Mouse (Mus musculus) embryonic facial prominence, embryonic 11.5 days (tissue): Measurements from ENCODE around the gene Epm2a. TPM values are rescaled to one million over a fixed set of nuclear protein-coding genes. Genes with fewer than 3 reads are reported as not detected.
"Not testable (repeated sequence)": the region's sequence is repeated elsewhere in the genome, so short reads cannot be mapped to it uniquely, and the experiment has no call there.

Experiments
- ATAC-seq: fragments of 200-750 bp; cut with Nextera tagmentation; replicated peaks from 2 replicates; pipeline ENCODE4 v1.8.0; 2017; ENCODE audit warnings: low read depth; ENCODE audit not compliant: insufficient number of reproducible peaks, low FRiP score, low TSS enrichment
- DNase-seq: peaks from one replicate; pipeline ENCODE4 v3.0.0-alpha.2; 2015; ENCODE audit warnings: low spot score
- H3K27ac ChIP-seq: fragments of 300-500 bp; sonication (generic); replicated peaks from 2 replicates; pipeline ENCODE4 v1.5.1; 2014; ENCODE audit warnings: mild to moderate bottlenecking, low read depth, low read length, control low read depth
- H3K27me3 ChIP-seq: fragments of 300-500 bp; sonication (generic); 2 replicates; pipeline ENCODE4 v1.6.1; 2014; ENCODE audit warnings: mild to moderate bottlenecking, low read length, moderate library complexity, mixed read lengths; ENCODE audit not compliant: control insufficient read depth, insufficient read depth
- H3K36me3 ChIP-seq: fragments of 300-500 bp; sonication (generic); replicated peaks from 2 replicates; pipeline ENCODE4 v1.6.1; 2014; ENCODE audit warnings: low read depth, mild to moderate bottlenecking, low read length, moderate library complexity, mixed read lengths; ENCODE audit not compliant: control insufficient read depth, insufficient read depth
- H3K4me1 ChIP-seq: fragments of 300-500 bp; sonication (generic); 2 replicates; pipeline ENCODE4 v1.6.1; 2014; ENCODE audit warnings: low read length, mixed read lengths; ENCODE audit not compliant: control insufficient read depth, insufficient read depth
- H3K4me2 ChIP-seq: fragments of 300-500 bp; sonication (generic); 2 replicates; pipeline ENCODE4 v1.6.1; 2014; ENCODE audit warnings: low read depth, mild to moderate bottlenecking, control low read depth, low read length, moderate library complexity
- H3K4me3 ChIP-seq: fragments of 300-500 bp; sonication (generic); 2 replicates; pipeline ENCODE4 v1.5.1; 2014; ENCODE audit warnings: low read depth, low read length, control low read depth
- H3K9ac ChIP-seq: fragments of 300-500 bp; sonication (generic); replicated peaks from 2 replicates; pipeline ENCODE4 v1.6.1; 2014; ENCODE audit warnings: mild to moderate bottlenecking, control low read depth, low read length
- H3K9me3 ChIP-seq: fragments of 300-500 bp; sonication (generic); replicated peaks from 2 replicates; pipeline ENCODE4 v1.6.1; 2016; ENCODE audit warnings: mild to moderate bottlenecking, low read length, inconsistent platforms, mixed read lengths; ENCODE audit not compliant: control insufficient read depth
- WGBS: fragments of 180-500 bp; shearing (Covaris S2); extraction: QIAGEN DNeasy Blood & Tissue Kit; methylation state at CpG from one replicate; pipeline ENCODE4 v1.1.7; 2014; 5-methylcytosine and 5-hydroxymethylcytosine counted together
- polyA plus RNA-seq: library from polyadenylated mRNA; unstranded; fragments of >200 nt; fragmentation: Nextera tagmentation; extraction: Ambion mirVana; gene quantifications from 2 replicates; pipeline ENCODE4 v1.2.1, GENCODE M21; 2014

Gene Epm2a
- polyA plus RNA-seq, 1 experiment from 2014 or later: 0.50 TPM

GRCm38 (mm10) chr10:11319446-11319970 is 23.7 kb upstream of the Epm2a start:
- H3K9me3 ChIP-seq: no peaks in the 10 kb centered on the region
- no peak overlapping the region for H3K27ac ChIP-seq
- no peaks in the 10 kb centered on the region for H3K36me3 ChIP-seq
- DNase-seq (no peak), ATAC-seq (no peak)
- no peak overlapping the region for H3K9ac ChIP-seq
- H3K27me3 ChIP-seq: no peaks in the 10 kb centered on the region
- H3K4me2 ChIP-seq: no peak overlapping the region
- no peaks in the 10 kb centered on the region for H3K4me1 ChIP-seq
- no peak overlapping the region for H3K4me3 ChIP-seq
- whole genome bisulfite sequencing: 77% methylated on average over 1 of the region's 1 CpGs

- Histone ChIP-seq H3K4me3 (no peak overlapping the region), H3K9me3 (no peaks in the 10 kb centered on the region), H3K4me2 (no peak overlapping the region), H3K9ac (no peak overlapping the region), H3K4me1 (no peaks in the 10 kb centered on the region), H3K36me3 (no peaks in the 10 kb centered on the region), H3K27ac (no peak overlapping the region), H3K27me3 (no peaks in the 10 kb centered on the region)
- ATAC-seq (no peak), DNase-seq (no peak)
- whole genome bisulfite sequencing: 72% methylated on average over 7 of the region's 7 CpGs
Measured at GRCm38 (mm10) chr10:11322316-11322715, 20.9 kb upstream of the Epm2a start.

- Histone ChIP-seq H3K27ac (no peak overlapping the region), H3K9me3 (no peaks in the 10 kb centered on the region), H3K4me1 (no peaks in the 10 kb centered on the region), H3K4me2 (no peak overlapping the region), H3K27me3 (no peaks in the 10 kb centered on the region), H3K4me3 (no peak overlapping the region), H3K36me3 (no peaks in the 10 kb centered on the region), H3K9ac (no peak overlapping the region)
- no peak for DNase-seq
- WGBS: 82% methylated on average over 4 of the region's 4 CpGs
- no peak for ATAC-seq
Measured at GRCm38 (mm10) chr10:11323202-11323898, 19.9 kb upstream of the Epm2a start.

- H3K4me1 ChIP-seq: no peaks in the 10 kb centered on the region
- no peaks in the 10 kb centered on the region for H3K36me3 ChIP-seq
- H3K27me3 ChIP-seq: no peaks in the 10 kb centered on the region
- ATAC-seq: no peak
- H3K27ac ChIP-seq: no peak overlapping the region
- H3K4me3 ChIP-seq: no peak overlapping the region
- H3K9ac ChIP-seq: no peak overlapping the region
- no peak overlapping the region for H3K4me2 ChIP-seq
- H3K9me3 ChIP-seq: no peaks in the 10 kb centered on the region
- DNase-seq: no peak
- 86% methylated on average over 3 of the region's 3 CpGs for WGBS
Measured at GRCm38 (mm10) chr10:11326526-11326925, 16.7 kb upstream of the Epm2a start.

GRCm38 (mm10) chr10:11344536-11345468 is 1.6 kb downstream of the Epm2a start:
- no peak overlapping the region for H3K27ac ChIP-seq
- no peaks in the 10 kb centered on the region for H3K27me3 ChIP-seq
- DNase-seq (no peak), ATAC-seq (no peak)
- H3K4me2 ChIP-seq: no peak overlapping the region
- no peak overlapping the region for H3K4me3 ChIP-seq
- no peak overlapping the region for H3K9ac ChIP-seq
- H3K9me3 ChIP-seq: no peaks in the 10 kb centered on the region
- no peaks in the 10 kb centered on the region for H3K4me1 ChIP-seq
- no peaks in the 10 kb centered on the region for H3K36me3 ChIP-seq
- 80% methylated on average over 18 of the region's 18 CpGs for WGBS

- DNase-seq, H3K27me3 ChIP-seq, H3K4me2 ChIP-seq, H3K4me1 ChIP-seq, H3K4me3 ChIP-seq, H3K27ac ChIP-seq, H3K36me3 ChIP-seq, H3K9me3 ChIP-seq, ATAC-seq, H3K9ac ChIP-seq: not testable (repeated sequence)
- 74% methylated on average over 3 of the region's 3 CpGs for WGBS
Measured at GRCm38 (mm10) chr10:11350243-11350974, 7.2 kb downstream of the Epm2a start.

GRCm38 (mm10) chr10:11354609-11355008 is 11.4 kb downstream of the Epm2a start:
- Histone ChIP-seq H3K27ac (no peak overlapping the region), H3K9ac (no peak overlapping the region), H3K4me2 (no peak overlapping the region), H3K9me3 (no peaks in the 10 kb centered on the region), H3K36me3 (no peaks in the 10 kb centered on the region), H3K4me1 (no peaks in the 10 kb centered on the region), H3K27me3 (no peaks in the 10 kb centered on the region), H3K4me3 (no peak overlapping the region)
- no peak for ATAC-seq
- no peak for DNase-seq
- WGBS: 88% methylated on average over 6 of the region's 8 CpGs
